Mouse (Mus musculus): ENCODE data around the gene Gm17387. TPM values are rescaled to one million over a fixed set of nuclear protein-coding genes. Genes with fewer than 3 reads are reported as not detected.

Gm17387 gene
- total RNA-seq, 1 experiment from 2014 or later: not detected

DNA sequence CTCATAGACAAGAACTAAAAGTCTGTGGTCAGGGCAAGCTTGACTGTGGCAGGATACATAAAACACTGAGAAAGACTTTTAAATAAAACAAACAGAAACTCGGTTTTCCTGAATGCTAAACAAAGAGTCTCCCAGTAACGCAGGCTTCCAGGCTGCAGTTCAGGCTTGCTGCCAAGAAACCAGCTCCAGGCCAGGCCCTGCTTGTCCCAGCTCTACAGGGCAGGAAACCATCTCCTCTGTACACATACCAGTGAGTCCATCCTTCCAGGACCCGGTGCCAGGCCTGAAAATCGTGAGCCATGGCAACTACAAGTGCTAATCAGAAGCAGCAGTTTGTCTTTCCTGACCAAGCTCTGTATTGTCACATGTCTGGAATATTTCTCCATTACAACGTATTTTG is 12.7 kb downstream of the Gm17387 start:
- no peak for ATAC-seq (replicated peaks; ENCODE audit: insufficient number of reproducible peaks, low FRiP score, low TSS enrichment, poor library complexity, severe bottlenecking)

DNA sequence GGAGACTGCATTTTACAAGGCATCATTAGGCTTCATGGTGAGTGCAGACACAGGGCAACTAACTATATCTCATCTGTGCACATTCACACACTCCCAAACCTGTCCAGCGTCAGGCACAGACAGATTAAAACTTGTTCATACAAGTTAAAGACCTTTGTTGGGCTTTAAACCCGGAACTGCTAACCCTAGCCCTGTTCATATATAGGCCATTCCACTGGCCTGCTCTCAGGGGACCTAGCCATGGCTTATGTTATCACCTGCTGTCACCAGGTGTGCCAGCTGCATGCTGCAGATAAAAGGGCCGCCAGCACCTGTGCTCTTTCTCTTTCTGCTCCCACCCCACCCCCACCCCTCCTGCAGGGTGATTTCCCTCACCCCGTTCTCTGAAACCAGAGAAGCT is 13.6 kb downstream of the Gm17387 start:
- no peak for ATAC-seq (replicated peaks; ENCODE audit: insufficient number of reproducible peaks, low FRiP score, low TSS enrichment, poor library complexity, severe bottlenecking)

DNA sequence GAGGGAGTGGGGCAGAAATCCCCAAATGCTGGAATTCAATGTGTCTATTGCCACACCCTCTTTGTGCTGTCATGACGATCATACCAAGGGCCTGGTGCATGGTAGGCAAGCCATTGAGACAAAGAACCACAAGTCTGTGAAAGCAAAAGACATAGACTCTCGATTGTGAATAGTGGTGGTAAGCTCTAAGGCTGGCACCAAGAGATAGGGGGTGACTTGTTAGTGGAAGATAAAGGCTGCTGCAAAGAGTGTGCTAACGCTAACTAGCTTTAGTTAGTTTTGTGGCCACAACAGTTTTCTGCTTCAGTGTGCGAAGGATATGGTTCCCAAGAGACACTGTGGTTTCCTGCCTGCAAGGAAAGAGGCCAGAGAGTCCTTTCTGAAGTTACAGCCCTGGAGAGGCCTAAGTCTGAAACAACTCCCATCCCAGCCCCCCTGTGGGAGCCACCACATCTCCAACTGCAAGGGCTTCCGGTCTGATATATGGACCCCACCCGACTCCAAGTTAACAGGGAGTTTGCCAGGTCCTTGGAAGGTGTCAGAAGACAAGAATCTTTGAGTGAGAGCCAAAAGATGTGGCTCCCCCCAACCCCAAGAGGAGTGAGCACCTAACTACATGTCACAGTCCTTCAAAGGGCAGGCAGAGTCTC is 18.1 kb downstream of the Gm17387 start:
- no peak for ATAC-seq (replicated peaks; ENCODE audit: insufficient number of reproducible peaks, low FRiP score, low TSS enrichment, poor library complexity, severe bottlenecking)

DNA sequence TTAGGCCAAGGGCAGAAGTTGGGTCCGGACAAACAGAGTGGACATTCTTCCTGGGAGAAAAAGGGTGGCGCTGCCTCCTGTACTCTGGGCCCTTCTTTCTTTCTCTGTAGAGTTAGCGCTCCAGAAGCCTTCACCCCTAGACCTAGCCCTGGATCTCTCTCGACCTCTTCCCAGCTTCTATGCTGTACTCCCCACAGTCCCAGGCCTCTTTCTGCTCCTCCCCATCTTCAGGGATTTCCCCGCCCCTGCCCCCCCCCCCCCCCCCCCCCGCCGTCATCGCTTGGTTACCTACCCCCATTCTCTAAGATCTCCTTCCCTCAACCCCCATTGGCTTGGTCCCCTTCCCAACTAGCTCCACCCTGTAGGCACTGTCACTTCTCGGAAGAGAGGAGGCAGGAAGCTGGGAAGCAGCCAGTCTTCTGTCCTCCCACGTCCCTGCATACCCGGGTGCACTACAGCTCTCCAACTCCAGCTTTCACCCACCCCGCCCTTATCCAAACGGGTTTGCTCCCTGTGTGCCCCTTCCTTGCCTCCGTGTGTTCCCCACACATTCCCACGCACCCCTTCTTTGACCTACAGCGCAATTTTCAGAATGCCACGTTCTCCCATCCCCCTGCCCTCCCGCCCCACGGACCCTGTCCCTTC is 18.8 kb downstream of the Gm17387 start:
- ATAC-seq (replicated peaks; ENCODE audit: insufficient number of reproducible peaks, low FRiP score, low TSS enrichment, poor library complexity, severe bottlenecking): no peak

DNA sequence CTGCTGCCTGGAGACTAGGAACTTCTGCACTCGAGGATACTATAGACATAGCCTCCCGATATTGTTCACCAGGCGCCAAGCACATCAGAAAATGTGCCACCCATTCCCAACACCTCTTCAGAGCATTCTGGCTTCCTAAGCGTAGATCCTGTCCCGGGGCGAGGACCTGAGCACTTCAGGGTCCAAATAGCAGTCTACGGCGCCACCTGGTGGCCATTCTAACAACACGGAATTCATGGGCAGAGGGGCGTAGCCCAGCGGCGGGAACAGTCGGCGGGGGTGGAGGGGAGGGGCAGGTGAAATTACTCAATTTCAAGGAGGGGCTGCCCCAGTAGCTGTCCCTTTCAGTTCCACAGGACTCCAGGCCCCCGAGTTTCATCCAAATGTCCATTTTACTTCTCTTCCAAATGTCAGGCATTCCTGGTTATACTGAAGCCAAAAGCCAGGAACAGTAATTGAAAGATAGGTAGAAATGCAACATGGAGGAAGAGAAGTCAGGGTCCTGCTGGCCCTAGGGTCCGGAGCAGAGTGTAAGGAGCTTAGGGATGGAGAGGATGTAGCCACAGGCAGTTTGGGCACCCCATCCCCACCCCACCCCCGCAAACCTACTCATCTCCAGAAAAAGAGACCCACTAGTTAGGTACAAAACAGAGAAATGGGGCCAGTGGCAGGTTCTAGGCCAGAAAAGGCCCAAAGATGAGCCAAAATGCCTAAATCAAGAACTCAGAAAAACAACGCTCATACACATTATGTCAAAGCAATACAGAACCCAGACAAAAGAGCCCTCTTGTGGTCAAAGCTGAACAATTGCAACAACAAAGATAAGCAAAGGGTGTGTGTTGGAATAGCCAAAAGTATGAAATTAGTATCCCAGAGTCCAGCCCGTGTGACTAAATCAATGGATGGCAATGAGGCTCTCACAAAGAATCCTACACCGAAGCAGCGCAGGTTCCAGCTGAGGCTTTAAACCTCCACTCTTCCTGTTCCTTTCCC is 19.6 kb downstream of the Gm17387 start:
- ATAC-seq (replicated peaks; ENCODE audit: insufficient number of reproducible peaks, low FRiP score, low TSS enrichment, poor library complexity, severe bottlenecking): peak; percentile 93

DNA sequence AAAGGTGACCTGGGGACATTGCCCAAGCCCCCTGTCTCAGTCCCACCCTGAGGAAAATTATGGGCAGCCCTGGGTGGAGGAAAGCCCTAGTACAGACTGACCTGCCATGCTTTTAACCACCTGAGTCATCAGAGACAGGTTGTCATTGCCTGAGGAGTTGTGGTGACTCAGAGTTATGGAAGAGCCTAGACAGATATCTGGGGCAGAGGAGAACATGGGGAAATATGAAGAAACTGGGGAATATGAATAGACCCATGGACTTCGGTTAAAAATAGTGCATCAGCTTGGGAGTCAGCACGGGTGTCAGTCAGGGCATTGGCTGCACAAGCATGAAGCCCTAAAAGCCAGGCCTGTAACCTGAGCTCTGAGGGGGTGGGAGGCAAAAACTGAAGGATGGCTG is 20.4 kb downstream of the Gm17387 start:
- ATAC-seq (replicated peaks; ENCODE audit: insufficient number of reproducible peaks, low FRiP score, low TSS enrichment, poor library complexity, severe bottlenecking): no peak

DNA sequence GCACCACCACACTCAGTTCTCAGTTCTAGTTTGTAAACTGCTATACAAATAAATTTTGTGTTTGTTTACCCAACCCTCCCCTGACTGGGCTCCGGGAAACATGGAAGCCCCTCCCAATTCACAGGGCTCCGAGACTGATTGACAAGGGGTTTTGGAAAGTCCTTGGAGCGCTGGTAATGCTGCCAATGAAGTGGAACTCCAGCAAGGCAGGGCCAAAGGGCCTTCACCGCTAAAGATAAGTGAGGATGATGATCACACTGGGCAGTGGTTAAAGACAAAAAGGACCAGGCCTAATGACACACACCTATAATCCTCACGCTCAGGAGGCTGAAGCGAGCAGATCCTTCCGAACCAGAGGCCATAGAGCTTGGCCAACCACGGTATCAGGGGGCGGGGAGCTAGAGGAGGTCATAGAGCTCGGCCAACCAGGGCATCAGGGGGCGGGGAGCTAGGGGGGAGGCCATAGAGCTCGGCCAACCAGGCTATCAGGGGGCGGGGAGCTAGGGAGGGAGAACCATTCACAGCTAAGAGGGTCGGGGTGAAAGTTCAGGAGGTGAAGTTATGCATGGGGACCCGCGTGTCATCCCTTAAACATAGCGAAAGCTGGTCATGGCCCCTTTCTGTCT is 22.2 kb downstream of the Gm17387 start:
- no peak for ATAC-seq (replicated peaks; ENCODE audit: insufficient number of reproducible peaks, low FRiP score, low TSS enrichment, poor library complexity, severe bottlenecking)

DNA sequence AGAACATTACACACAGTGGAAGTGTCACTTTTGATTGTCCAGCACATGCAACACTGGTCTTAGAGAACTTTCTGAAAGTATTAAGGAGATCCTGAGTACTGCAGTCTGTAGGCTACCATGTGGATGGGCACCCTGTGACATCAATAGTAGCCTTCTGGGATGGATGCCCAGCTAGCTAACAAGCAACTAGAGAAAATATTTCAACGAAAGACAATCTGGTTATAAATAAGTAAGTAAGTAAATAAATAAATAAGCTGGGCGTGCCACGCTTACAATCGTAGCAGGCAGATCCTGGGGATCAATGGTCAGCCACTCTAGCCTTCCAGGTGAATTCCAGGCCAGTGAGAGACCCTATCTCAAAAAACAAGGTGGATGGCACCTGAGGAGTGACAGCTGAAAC is 23.1 kb downstream of the Gm17387 start:
- ATAC-seq (replicated peaks; ENCODE audit: insufficient number of reproducible peaks, low FRiP score, low TSS enrichment, poor library complexity, severe bottlenecking): no peak

DNA sequence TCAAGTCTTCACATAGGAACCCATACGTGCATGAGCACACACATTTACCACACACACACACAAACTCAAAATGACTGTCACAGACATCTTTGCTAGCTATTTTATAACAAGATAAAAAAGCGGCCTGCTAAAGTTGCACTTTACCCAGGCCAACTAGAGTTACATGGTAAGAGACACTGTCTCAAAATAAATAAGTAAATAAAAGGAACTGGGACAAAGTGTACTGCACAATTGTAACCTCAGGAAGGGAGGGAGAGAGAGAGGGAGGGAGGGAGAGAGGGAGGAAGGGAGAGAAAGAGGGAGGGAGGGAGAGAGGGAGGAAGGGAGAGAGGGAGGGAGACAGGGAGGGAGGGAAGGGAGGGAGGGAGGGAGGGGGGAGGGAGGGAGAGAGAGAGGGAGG is 23.5 kb downstream of the Gm17387 start:
- no peak for ATAC-seq (replicated peaks; ENCODE audit: insufficient number of reproducible peaks, low FRiP score, low TSS enrichment, poor library complexity, severe bottlenecking)

DNA sequence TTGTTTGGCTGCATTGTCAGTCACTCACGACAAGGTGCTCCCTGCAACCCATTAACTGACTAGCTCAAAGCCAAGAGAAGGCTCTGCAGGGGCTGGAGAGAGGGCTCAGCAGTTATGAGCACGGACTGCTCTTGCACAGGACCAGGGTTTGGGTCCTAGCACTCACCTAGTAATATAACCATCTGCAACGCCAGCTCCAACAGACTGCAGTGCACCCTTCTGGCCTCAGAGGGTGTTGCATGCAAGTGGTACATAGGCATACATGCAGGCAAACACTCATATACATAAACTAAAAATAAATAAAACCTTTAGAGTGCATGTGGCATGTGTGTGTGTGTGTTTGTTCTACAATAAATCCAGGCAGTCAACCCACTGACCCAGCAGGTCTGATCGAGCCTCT is 26.9 kb downstream of the Gm17387 start:
- no peak for ATAC-seq (replicated peaks; ENCODE audit: insufficient number of reproducible peaks, low FRiP score, low TSS enrichment, poor library complexity, severe bottlenecking)

DNA sequence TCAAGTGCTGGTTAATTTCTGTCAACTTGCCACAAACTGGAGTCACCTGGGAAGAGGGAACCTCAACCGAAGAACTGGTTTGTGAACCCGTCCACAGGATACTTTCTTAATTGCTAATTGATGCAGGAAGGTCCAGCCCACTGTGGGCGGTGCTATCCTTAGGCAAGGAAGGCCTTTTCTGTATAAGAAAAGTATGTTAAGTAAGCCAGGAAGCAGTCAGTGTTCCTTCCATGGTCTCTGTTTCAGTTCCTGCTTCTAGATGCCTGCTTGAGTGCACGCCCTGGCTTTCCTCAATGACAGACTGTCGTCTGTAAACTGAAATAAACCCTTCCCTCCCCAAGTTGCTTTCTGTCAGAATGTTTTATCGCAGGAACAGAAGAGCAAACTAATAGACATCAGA is 28.0 kb downstream of the Gm17387 start:
- ATAC-seq (replicated peaks; ENCODE audit: insufficient number of reproducible peaks, low FRiP score, low TSS enrichment, poor library complexity, severe bottlenecking): peak; percentile 57

DNA sequence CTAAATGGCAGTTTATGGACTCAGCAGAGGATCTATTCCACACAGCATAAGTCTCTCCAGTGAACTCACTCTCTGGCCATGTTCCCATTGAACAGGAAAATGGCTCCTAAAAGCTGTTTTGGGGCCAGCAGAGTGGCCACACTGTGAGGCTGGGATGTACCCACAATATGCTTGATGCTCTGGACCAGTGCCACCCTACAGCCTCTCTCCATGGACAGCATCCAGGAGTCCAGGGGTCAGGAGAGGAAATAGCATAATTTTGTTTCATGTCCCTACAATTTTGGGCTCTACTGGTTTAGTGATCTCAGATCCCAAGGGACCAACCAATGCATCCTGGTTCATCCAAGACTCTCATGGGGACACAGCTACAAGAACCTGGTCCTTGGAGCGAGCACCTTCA is 28.6 kb downstream of the Gm17387 start:
- no peak for ATAC-seq (replicated peaks; ENCODE audit: insufficient number of reproducible peaks, low FRiP score, low TSS enrichment, poor library complexity, severe bottlenecking)

DNA sequence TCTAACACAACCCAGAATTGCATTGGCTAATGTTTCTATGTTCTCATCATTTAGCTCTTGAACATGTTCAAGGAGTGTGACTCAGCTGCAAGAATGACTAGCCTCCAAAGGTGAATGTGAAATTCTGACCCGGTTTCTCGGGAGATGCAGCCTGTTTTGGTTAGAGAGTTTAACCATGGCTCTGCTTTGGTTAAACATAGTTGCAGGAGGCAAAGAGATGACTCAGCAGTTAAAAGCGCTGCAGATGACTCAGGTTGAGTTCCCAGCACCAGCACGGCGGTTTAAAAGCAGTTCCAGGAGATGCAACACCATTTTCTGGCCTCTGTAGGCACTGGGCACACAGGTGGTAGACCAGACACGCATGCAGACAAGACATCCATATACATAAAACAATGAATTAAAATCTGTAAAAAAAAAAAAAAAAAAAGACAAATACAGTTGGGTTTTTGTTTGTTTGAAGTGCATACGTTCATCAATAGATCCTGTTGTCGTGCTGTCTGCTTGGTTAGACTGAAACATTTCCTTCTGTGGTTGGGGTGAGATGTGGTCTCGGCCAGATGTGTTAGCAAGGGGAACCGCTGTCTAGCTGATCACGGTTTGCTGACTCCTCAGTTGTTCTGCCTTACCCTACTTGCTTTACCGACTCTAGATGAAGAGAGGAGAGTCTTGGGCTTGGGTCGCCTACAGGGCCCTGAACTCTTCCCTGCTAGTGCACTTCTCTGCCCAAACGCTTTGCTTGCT is 29.8 kb downstream of the Gm17387 start:
- no peak for ATAC-seq (replicated peaks; ENCODE audit: insufficient number of reproducible peaks, low FRiP score, low TSS enrichment, poor library complexity, severe bottlenecking)

DNA sequence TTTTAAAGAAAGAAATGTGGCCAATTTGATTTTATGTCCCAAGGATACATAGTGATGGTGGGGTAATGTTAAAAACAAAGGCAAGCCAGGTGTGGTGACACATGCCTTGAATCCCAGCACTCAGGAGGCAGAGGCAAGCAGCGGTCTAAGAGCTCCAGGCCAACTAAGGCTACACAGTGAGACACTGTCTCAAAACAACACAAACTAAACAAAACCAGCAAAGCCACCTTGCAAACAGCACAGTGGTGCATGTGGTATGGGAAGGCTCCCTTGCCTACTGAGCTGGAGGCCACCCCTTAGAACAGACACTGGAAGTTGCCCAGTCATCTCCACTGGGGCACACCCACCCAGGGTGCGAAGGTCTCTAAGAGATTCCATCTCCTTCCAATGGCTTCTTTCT is 31.0 kb downstream of the Gm17387 start:
- ATAC-seq (replicated peaks; ENCODE audit: insufficient number of reproducible peaks, low FRiP score, low TSS enrichment, poor library complexity, severe bottlenecking): no peak

DNA sequence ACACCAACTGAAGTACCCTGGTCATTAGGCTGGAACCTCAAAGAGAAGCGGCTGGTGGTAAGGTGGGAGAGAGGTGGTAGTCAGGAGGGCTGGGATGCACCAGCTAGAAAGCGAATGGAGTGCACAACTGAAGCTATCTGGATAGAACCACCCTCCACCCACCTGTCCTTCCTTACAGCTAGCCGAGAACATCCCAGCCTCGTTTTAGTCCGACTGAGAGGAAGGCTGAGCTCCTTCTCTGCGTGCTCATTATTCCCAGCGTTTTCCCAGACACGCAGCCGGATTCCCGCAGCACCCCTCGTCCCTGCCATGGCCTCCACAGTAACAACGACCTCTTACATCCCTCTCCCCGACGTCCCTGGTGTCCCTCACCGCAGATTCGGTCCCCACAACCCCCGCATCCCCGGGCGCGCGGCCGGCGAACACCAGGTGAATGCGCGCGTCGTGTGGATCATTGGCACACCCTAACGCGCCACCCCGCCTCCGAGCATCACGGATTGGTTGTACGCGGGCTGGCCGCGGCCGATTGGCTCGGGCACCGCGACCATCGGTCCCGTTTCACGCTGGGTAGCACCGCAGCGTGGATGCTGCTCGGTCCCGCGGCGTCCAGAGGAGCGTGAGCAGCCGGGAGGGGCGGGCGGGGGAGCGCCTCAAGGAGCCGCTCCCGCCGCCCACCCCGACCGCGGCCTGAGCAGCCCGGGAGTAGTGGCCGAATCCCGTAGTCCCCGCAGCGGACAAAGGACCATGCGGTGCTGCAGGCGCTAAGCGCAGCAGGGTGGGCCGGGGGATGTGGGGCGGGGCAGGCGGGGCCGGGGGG is 31.7 kb downstream of the Gm17387 start, which contains the start of gene B4galnt4:
Gene B4galnt4, plus strand, starts transcription at position 679 of the 817 bp plus-strand sequence.
- ATAC-seq (replicated peaks; ENCODE audit: insufficient number of reproducible peaks, low FRiP score, low TSS enrichment, poor library complexity, severe bottlenecking): no peak

DNA sequence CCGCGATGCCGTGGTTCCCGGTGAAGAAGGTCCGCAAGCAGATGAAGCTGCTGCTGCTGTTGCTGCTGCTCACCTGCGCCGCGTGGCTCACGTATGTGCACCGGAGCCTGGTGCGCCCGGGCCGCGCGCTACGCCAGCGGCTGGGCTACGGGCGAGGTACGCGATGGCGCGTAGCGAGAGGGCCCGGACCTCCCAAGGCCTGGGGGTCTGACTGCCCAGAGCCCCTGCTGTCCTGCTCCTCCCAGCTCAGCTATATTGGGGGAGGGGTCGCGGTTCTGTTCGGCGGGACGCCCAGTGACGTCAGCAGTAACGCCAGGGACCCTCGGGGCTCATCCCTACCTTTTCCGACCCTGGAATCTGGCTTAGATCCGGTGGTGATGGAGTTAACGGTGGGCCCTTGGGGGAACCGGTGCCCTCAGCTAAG is 32.4 kb downstream of the Gm17387 start:
- no peak for ATAC-seq (replicated peaks; ENCODE audit: insufficient number of reproducible peaks, low FRiP score, low TSS enrichment, poor library complexity, severe bottlenecking)

DNA sequence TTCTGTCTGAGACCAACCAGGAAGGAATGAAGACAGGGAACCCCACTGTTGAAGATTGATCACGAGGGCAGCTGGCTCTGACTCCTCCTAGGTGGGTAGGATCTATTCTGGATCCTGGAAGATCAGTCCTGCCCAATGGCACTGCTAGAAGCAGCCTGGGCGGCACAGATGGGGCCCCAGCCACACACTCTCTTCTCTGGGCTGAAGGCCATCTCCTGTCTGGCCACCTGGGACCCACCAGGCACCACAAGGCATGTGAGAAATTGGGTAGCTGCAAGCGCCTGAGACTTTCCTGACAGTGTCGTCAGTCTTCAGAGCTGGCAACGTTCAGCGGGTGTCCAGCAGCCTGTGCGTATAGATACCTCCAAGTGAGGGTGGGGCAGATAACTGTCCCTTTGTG is 33.6 kb downstream of the Gm17387 start:
- no peak for ATAC-seq (replicated peaks; ENCODE audit: insufficient number of reproducible peaks, low FRiP score, low TSS enrichment, poor library complexity, severe bottlenecking)

DNA sequence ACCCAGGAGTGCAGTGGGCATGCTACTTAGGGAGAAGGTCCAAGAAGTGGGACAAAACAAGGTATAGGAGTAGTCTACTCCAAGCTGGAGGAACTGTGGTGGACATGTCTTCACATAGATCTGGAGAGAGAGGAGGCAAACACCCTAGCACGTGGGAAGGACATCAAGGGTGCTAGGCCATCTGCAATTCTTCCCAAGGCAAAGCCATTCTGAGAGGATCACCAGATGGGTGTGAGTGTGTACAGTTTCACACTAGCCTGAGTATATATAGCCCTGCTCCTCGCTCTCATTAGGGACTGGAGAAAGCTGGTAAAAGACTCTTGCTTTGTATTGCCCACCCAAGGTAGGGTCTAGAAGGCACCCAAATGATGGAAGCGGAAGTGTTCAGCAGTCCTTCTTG is 34.4 kb downstream of the Gm17387 start:
- ATAC-seq (replicated peaks; ENCODE audit: insufficient number of reproducible peaks, low FRiP score, low TSS enrichment, poor library complexity, severe bottlenecking): no peak
